Mouse (Mus musculus): ENCODE data around the gene Nkapd1. TPM values are rescaled to one million over a fixed set of nuclear protein-coding genes. Genes with fewer than 3 reads are reported as not detected.

Nkapd1 gene
- polyA plus RNA-seq, 1 experiment = 19.0 TPM

DNA sequence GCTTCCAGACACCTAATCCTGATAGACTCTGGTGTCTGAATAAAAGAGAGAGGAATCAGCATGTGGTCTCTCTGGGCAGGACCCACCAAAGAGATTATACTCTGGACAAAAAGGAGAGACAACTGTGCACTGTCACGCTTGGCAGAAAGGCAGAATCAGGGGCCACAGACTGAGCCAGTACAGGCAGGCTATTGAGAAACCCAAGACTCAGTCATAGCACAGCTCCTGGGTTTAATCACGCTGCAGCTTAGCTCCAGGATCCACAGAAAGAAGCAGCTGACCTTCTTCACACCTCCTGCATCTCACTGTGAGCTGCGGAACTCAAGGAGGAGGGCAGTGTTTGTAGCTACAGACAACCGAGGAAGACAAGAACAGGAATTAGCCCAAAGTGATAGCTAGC is 36.9 kb downstream of the Nkapd1 start:
- Histone ChIP-seq H3K4me3 (ENCODE audit: insufficient read depth, low read length) (no peak overlapping the region), H3K4me1 (ENCODE audit: control insufficient read depth, insufficient read depth, low read length) (peaks cover 12% of the 10 kb centered on the region; the same call in 1 of the 2 replicates), H3K27ac (ENCODE audit: insufficient read depth, low read depth, low read length) (no peak overlapping the region)
- no peak for TF ChIP-seq CTCF (IDR thresholded peaks at IDR 0.05; ENCODE audit: low read depth, low read length)
- no peak for TF ChIP-seq POLR2A (IDR thresholded peaks at IDR 0.05; ENCODE audit: borderline replicate concordance, low read depth, low read length)

DNA sequence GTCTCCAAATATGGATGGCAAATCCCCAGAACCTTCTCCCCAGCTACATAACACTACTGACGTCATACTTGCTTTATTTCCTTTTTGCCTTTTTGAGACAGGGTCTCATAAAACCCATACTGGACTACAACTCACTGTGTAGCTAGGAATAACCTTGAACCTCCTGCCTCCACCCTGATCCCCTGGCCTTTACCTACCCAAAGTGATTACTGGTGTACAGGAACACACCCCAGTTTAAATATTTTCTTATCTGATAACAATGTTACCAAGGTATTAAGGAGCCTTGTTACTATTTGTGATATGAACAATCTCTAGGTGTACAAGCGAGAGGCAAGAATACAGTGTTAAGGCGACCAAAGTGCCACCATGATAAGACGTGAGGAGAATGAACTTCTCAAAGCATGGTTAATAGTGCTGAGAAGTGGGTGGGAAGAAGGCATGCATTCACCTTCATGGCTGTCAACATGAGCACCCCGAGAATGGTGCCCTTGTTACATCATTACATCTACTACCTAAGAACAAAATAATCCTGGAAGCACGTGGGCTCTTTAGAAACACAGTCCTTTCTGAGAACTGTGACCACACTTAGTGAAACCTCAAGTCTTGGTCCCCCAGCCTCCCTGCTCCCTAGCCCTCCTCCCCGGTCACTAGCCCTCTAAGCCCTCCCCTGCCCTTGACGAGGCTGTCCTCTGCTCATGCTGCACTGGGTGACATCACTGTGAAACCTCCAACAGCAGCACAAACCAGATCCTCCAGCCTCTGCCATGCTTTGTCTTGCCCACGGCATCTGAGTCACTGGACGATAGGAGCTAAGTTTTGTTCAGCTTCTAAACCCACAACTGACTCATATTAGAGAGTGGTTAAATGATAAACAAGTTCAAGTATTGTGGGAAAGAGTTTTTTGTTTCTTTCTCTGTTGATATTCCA is 47.4 kb downstream of the Nkapd1 start:
- H3K4me3 ChIP-seq (ENCODE audit: insufficient read depth, low read length) = no peak overlapping the region

DNA sequence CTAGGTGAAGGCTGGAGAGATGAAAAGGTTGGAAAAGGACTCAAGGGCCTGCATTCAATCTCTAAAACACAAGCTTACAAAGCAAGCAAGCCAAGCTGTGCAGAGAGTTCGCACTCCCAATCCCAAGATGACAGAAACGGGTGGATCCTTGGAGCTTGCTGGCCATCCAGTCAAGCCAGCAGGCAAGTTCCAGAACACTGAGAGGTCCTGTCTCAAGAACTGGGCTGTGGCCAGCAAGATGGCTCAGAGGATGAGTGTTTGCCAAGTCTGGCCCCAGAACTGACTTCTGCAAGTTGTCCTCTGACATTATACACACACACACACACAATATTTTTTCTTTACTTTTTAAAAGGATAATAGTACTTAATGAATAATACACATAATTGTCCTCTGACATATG is 49.4 kb downstream of the Nkapd1 start:
- TF ChIP-seq POLR2A (IDR thresholded peaks at IDR 0.05; ENCODE audit: borderline replicate concordance, low read depth, low read length) (no peak), CTCF (IDR thresholded peaks at IDR 0.05; ENCODE audit: low read depth, low read length) (no peak)
- Histone ChIP-seq H3K4me1 (ENCODE audit: control insufficient read depth, insufficient read depth, low read length) (peaks cover 40% of the 10 kb centered on the region), H3K27ac (ENCODE audit: insufficient read depth, low read depth, low read length) (peak overlapping the region; percentile 69), H3K4me3 (ENCODE audit: insufficient read depth, low read length) (no peak overlapping the region)

More for the DNA sequence above, 47.4 kb downstream of the Nkapd1 start:
- TF ChIP-seq CTCF (IDR thresholded peaks at IDR 0.05; ENCODE audit: low read depth, low read length) = no peak
- peaks cover 33% of the 10 kb centered on the region for H3K4me1 ChIP-seq (ENCODE audit: control insufficient read depth, insufficient read depth, low read length)
- H3K27ac ChIP-seq (ENCODE audit: insufficient read depth, low read depth, low read length) = no peak overlapping the region

DNA sequence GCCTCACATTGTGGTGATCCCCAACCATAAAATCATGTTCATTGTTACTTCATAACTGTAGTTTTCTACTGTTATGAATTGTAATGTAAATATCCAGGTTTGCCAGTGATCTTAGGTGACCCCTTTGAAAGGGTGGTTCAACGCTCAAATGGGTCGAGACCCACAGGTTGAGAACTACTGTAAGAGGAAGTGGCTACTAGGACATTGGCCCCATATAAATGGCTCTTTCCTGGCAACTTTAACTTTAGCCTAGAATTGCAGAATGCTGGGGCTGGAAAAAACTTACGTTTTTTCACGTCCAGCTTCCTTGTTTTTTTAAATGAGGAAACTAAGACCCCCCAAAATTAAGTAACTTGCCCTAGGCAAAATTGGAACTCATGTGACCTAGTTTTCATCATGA is 49.9 kb downstream of the Nkapd1 start:
- Histone ChIP-seq H3K27ac (ENCODE audit: insufficient read depth, low read depth, low read length) (peak overlapping the region; percentile 23; the same call in 1 of the 2 replicates), H3K4me1 (ENCODE audit: control insufficient read depth, insufficient read depth, low read length) (peaks cover 40% of the 10 kb centered on the region), H3K4me3 (ENCODE audit: insufficient read depth, low read length) (no peak overlapping the region)
- no peak for TF ChIP-seq POLR2A (IDR thresholded peaks at IDR 0.05; ENCODE audit: borderline replicate concordance, low read depth, low read length)
- no peak for TF ChIP-seq CTCF (IDR thresholded peaks at IDR 0.05; ENCODE audit: low read depth, low read length)

DNA sequence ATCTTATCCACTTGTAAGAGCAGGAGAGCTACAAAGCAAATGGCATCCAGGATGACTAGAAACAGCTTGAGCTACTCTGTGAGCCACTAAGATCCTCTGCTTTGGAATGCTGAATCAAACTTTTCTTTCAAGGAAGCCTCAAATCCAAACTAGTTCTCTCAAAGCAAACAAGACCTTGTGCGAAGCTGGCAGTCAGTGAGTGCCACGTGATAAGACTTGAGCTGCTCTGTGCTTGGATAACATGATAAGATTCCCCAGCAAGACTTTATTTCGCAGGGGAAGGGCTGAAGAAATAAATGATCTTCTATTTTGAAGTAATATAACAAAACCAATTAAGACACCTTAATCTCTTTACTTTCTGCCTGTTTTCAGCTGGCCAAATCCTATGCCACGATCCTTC is 51.3 kb downstream of the Nkapd1 start:
- TF ChIP-seq CTCF (IDR thresholded peaks at IDR 0.05; ENCODE audit: low read depth, low read length) (no peak), POLR2A (IDR thresholded peaks at IDR 0.05; ENCODE audit: borderline replicate concordance, low read depth, low read length) (no peak)
- Histone ChIP-seq H3K27ac (ENCODE audit: insufficient read depth, low read depth, low read length) (no peak overlapping the region), H3K4me3 (ENCODE audit: insufficient read depth, low read length) (no peak overlapping the region)

DNA sequence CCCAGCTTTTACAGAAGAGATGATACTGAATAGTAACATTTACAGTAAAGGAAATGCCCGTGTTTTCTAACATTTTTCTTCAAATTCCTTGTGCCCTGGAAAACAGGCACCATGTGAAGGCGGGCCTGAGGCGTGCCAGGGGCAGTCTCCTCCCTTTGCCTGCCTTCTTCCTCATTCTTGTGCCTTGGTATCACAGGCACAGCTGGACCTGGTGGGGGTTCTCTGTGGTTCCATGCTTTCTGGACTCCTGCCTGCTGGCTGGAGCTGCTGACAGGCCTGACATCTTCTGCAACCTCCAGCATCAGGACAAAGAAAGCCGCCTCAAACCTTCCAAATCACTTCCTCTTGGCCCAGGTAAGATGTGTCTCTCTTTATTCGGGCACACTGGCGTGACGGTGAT is 52.1 kb downstream of the Nkapd1 start:
- TF ChIP-seq POLR2A (IDR thresholded peaks at IDR 0.05; ENCODE audit: borderline replicate concordance, low read depth, low read length) (no peak), CTCF (IDR thresholded peaks at IDR 0.05; ENCODE audit: low read depth, low read length) (no peak)
- H3K27ac ChIP-seq (ENCODE audit: insufficient read depth, low read depth, low read length) = no peak overlapping the region
- H3K4me3 ChIP-seq (ENCODE audit: insufficient read depth, low read length) = no peak overlapping the region

More for the DNA sequence above, 51.3 kb downstream of the Nkapd1 start:
- peaks cover 41% of the 10 kb centered on the region for H3K4me1 ChIP-seq (ENCODE audit: control insufficient read depth, insufficient read depth, low read length)

DNA sequence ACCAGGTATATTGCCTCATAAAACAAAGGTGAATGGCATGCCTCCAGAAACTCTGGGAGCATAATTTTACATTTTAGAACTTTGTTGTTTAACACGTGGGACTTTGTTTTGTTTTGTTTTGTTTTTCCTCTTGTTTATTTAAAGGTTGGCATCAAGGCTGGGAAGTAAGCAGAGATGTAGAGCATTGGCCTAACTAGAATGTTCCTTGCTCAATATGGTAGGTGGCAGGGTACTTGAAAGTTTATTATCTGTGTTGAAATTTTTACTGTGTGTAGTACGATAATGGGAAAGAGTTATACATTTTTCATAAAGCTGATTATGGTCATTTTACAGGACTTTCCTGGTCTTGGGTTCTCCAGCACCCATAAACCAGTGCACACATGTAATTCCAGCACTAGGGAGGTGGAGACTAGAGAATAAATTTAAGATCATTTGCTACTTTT is 55.3 kb downstream of the Nkapd1 start:
- Histone ChIP-seq H3K27ac (ENCODE audit: insufficient read depth, low read depth, low read length) (no peak overlapping the region), H3K4me3 (ENCODE audit: insufficient read depth, low read length) (no peak overlapping the region)
- TF ChIP-seq CTCF (IDR thresholded peaks at IDR 0.05; ENCODE audit: low read depth, low read length) = no peak
- no peak for TF ChIP-seq POLR2A (IDR thresholded peaks at IDR 0.05; ENCODE audit: borderline replicate concordance, low read depth, low read length)

More for the DNA sequence above, 52.1 kb downstream of the Nkapd1 start:
- H3K4me1 ChIP-seq (ENCODE audit: control insufficient read depth, insufficient read depth, low read length) = peaks cover 43% of the 10 kb centered on the region

DNA sequence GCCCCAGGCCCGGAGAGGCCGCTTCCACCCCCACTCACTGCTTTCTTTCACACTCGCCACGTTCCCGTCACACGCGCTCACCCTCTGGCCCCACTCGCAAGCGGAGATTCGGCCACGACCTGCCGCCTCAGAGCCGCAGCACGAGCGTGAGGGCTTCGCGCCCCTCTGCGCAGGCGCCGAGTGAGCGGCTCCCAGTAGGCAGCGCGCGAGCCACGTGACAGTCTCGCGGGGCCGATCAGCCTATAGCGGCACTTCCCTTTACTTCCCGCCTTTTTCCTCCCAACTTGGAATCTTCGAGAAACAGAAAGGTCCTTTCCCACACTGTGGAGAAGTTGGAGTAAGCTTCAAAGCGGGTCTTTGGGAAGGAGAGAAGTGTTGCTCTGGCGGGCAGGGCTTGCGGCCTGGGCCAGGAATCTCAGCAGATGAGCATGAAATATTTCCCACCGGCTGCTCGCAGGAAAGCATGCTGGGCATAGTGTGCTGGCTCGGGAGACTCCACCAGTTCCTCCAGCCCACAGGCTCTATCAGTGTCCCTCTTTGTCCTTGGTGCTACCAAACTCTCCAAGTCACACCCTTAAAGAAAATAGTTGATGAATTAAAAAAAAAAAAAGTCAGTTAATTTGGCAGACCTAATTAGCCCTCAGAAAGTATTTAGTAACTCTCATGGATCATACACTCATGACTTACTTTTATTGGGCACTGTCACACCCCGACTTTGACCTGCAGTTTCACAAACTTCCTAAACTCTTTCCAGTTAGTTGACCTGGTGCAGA is 55.9 kb downstream of the Nkapd1 start, which contains the start of gene Tex12:
TSS of gene Tex12 (minus strand) at position 181 of the 773 bp plus-strand sequence.
- no peak within 1 kb of the TSS for H3K4me3 ChIP-seq (ENCODE audit: insufficient read depth, low read length)
- TF ChIP-seq POLR2A (IDR thresholded peaks at IDR 0.05; ENCODE audit: borderline replicate concordance, low read depth, low read length) (no peak), CTCF (IDR thresholded peaks at IDR 0.05; ENCODE audit: low read depth, low read length) (no peak)
- H3K27ac ChIP-seq (ENCODE audit: insufficient read depth, low read depth, low read length) = peak within 1 kb of the TSS; percentile 32; the same call in 1 of the 2 replicates
- peaks cover 22% of the 10 kb centered on the region for H3K4me1 ChIP-seq (ENCODE audit: control insufficient read depth, insufficient read depth, low read length)

More for the DNA sequence above, 55.3 kb downstream of the Nkapd1 start:
- peaks cover 26% of the 10 kb centered on the region for H3K4me1 ChIP-seq (ENCODE audit: control insufficient read depth, insufficient read depth, low read length)

Other genes starting within 250 kb of the Nkapd1 start
- gene Plet1, start 122.9 kb downstream of the Nkapd1 start, polyA plus RNA-seq (2012; ENCODE audit: insufficient read depth, insufficient read length, missing spikeins) = not detected in 2 replicates
- gene Pts, start 88.7 kb downstream of the Nkapd1 start, polyA plus RNA-seq (2012; ENCODE audit: insufficient read depth, insufficient read length, missing spikeins) = 52.3 and 63.5 TPM in 2 replicates
- 27.7 and 33.7 TPM in 2 replicates for gene Il18, start 62.6 kb downstream of the Nkapd1 start, polyA plus RNA-seq (2012; ENCODE audit: insufficient read depth, insufficient read length, missing spikeins)
- gene Bco2, start 62.3 kb downstream of the Nkapd1 start, polyA plus RNA-seq (2012; ENCODE audit: insufficient read depth, insufficient read length, missing spikeins) = 3.4 and 5.0 TPM in 2 replicates
- gene Tex12, start 56.1 kb downstream of the Nkapd1 start, polyA plus RNA-seq (2012; ENCODE audit: insufficient read depth, insufficient read length, missing spikeins) = not detected in 2 replicates
- 133 and 155 TPM in 2 replicates for gene Sdhd, start 13.7 kb downstream of the Nkapd1 start, polyA plus RNA-seq (2012; ENCODE audit: insufficient read depth, insufficient read length, missing spikeins)
- gene Timm8b, start 13.6 kb downstream of the Nkapd1 start, polyA plus RNA-seq (2012; ENCODE audit: insufficient read depth, insufficient read length, missing spikeins) = 56.0 and 61.1 TPM in 2 replicates
- gene Pih1d2, start 143 bp downstream of the Nkapd1 start, polyA plus RNA-seq (2012; ENCODE audit: insufficient read depth, insufficient read length, missing spikeins) = 0.55 TPM in 1 of 2 replicates, not detected in the other
- 29.3 and 32.1 TPM in 2 replicates for gene Dlat, start 42.3 kb upstream of the Nkapd1 start, polyA plus RNA-seq (2012; ENCODE audit: insufficient read depth, insufficient read length, missing spikeins)
- not detected in 2 replicates for gene Dixdc1, start 122.1 kb upstream of the Nkapd1 start, polyA plus RNA-seq (2012; ENCODE audit: insufficient read depth, insufficient read length, missing spikeins)
- not detected in 2 replicates for gene 2310030G06Rik, start 129.1 kb upstream of the Nkapd1 start, polyA plus RNA-seq (2012; ENCODE audit: insufficient read depth, insufficient read length, missing spikeins)
- 2.4 and 3.0 TPM in 2 replicates for gene Cryab, start 133.9 kb upstream of the Nkapd1 start, polyA plus RNA-seq (2012; ENCODE audit: insufficient read depth, insufficient read length, missing spikeins)
- not detected in 2 replicates for gene Hspb2, start 134.9 kb upstream of the Nkapd1 start, polyA plus RNA-seq (2012; ENCODE audit: insufficient read depth, insufficient read length, missing spikeins)
- 9.3 and 9.5 TPM in 2 replicates for gene Fdxacb1, start 150.8 kb upstream of the Nkapd1 start, polyA plus RNA-seq (2012; ENCODE audit: insufficient read depth, insufficient read length, missing spikeins)
- 17.7 and 20.0 TPM in 2 replicates for gene Alg9, start 157.6 kb upstream of the Nkapd1 start, polyA plus RNA-seq (2012; ENCODE audit: insufficient read depth, insufficient read length, missing spikeins)
- 47.7 and 48.7 TPM in 2 replicates for gene 1110032A03Rik, start 158.1 kb upstream of the Nkapd1 start, polyA plus RNA-seq (2012; ENCODE audit: insufficient read depth, insufficient read length, missing spikeins)
- gene Ppp2r1b, start 227.8 kb upstream of the Nkapd1 start, polyA plus RNA-seq (2012; ENCODE audit: insufficient read depth, insufficient read length, missing spikeins) = 13.5 and 16.2 TPM in 2 replicates

All from bone marrow macrophage, adult 2 months (primary cell).